Mouse (Mus musculus): ENCODE measurements at regions not wholly inside any gene's neighbourhood (a gene's known extent, or its start where the extent isn't known, plus 50 kb on each side); places are given as distances from the start of the nearest gene placed in this dataset.
A peak's percentile ranks its signal among the peaks of the same experiment; 100 is the strongest.

GRCm38 (mm10) chr12:47466740-47467139 is 648.0 kb upstream of the Nova1 start:
- DNase-seq, result no peak

- DNase-seq, result no peak
Observed at GRCm38 (mm10) chr12:47465924-47466323, 647.2 kb upstream of the Nova1 start.

DNA sequence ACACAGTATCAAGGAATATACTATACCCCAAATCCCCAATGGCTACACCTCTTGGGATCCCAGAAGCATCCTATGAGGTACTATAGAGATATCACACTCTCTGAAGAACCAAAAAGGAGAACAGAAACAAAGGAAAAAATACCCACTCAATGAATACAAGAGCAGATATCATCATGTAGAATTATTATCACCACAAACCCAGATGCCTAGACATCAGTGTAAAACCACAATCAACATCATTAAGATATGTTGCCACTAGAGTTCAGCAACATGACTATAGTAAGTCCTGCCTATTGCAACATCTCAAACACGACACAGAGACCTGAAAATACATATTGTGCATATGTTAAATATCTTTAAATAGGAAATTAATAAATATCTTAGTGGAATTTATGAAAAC is 612.9 kb upstream of the Nova1 start:
- DNase-seq, result no peak

DNA sequence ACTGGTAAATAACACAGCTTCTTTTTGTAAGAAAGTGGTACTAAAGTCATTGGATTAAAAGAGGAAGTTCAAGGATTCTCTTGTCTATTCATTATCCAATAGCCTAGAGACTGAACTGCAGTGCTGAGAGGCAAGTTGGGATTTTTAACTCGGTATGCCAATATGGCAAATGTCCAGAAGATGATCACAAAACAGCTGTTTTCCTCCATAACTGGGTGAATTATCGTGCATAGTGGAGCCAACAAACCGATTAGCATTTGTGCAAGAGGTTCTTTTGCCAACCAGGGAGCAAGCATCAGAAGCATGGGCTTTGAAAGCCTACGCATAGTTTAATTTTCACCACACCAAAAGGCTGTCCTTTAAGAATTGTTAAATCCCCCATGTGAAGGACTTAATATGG is 593.5 kb upstream of the Nova1 start:
- DNase-seq, result no peak

- DNase-seq, result no peak
Observed at GRCm38 (mm10) chr12:47406563-47406962, 587.8 kb upstream of the Nova1 start.

DNA sequence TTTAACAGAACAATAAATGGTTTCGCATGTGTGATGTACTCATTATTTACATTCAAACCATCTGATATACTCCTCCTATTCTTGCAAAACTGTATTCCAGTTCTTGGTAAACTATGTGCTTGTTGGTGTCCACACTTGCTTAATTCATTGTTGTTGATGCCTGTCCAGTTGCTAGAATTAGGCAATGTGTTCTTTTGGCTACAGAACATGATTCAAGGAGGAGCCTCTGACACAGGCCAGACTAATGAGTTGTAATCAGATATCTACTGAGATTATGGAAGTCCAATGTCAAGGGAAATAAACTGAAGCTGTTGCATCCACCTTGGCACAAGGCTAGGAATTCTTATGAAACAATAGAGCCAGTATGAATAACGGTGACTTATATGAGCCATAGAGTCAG is 587.4 kb upstream of the Nova1 start:
- no peak for DNase-seq

DNA sequence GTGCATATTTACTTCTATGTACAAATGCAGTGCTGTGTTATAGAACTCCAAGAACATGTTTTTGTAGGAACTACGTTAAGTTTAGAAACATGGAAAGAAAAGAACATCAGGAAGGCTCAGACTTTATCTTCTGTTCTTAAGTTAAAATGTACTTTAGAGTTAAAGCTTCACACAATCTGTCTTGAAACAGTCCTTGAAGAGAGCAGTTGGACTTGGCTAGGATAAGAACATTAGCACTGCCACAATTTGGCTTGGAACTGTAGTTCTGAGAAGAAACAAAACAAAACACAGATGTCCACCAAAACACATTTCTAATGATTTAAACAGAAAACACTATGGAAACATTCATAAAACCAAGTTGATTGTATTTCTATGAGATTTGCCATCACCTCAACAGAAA is 564.5 kb upstream of the Nova1 start:
- no peak for DNase-seq

GRCm38 (mm10) chr12:47353269-47353668 is 534.5 kb upstream of the Nova1 start:
- no peak for DNase-seq

GRCm38 (mm10) chr12:47351229-47351628 is 532.5 kb upstream of the Nova1 start:
- DNase-seq, result no peak

- DNase-seq, result peak; percentile 14
Observed at GRCm38 (mm10) chr12:47313413-47313812, 494.7 kb upstream of the Nova1 start.

DNA sequence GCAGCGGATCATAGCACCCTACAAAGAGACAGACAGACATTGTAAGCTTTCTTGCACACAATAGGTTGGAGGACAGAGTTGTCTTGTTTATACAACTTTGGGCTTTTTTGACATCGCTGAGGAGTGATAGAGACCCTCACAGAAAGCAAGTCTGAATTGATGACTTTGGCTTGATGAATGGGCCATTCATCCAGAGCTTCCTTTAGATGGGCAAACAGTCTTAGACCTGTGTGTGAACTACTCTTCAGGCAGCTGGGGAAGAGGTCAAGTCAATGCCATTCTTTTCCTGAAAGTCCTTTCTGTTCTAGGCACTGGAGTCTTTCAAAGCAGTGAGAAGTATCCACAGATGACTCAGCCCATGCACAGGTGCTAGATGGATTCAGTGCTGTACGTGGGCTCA is 457.2 kb upstream of the Nova1 start:
- DNase-seq, result no peak

GRCm38 (mm10) chr12:47272309-47272708 is 453.6 kb upstream of the Nova1 start:
- no peak for DNase-seq

DNA sequence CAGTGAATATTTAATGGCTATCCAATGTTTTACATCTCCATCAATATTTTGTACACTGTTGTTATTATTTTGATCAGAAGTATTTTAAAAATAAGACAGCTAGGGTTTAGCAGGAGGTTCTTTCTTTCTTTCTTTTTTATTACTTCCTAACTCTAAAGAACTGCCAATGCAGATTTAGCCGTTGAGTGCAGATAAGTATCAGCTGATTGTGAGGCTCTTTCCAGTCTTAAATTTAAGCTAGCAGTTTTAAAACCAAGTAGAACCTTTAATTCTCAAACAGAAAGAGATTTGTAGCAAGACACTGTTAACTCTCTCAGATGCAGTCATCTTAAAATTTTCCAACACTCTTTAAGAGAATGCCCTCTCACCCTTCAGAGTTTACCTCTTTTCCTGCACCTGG is 445.4 kb upstream of the Nova1 start:
- DNase-seq, result no peak

- no peak for DNase-seq
Observed at GRCm38 (mm10) chr12:47263408-47263807, 444.7 kb upstream of the Nova1 start.

- peak; percentile 4 for DNase-seq
Observed at GRCm38 (mm10) chr12:47252306-47252705, 433.6 kb upstream of the Nova1 start.

DNA sequence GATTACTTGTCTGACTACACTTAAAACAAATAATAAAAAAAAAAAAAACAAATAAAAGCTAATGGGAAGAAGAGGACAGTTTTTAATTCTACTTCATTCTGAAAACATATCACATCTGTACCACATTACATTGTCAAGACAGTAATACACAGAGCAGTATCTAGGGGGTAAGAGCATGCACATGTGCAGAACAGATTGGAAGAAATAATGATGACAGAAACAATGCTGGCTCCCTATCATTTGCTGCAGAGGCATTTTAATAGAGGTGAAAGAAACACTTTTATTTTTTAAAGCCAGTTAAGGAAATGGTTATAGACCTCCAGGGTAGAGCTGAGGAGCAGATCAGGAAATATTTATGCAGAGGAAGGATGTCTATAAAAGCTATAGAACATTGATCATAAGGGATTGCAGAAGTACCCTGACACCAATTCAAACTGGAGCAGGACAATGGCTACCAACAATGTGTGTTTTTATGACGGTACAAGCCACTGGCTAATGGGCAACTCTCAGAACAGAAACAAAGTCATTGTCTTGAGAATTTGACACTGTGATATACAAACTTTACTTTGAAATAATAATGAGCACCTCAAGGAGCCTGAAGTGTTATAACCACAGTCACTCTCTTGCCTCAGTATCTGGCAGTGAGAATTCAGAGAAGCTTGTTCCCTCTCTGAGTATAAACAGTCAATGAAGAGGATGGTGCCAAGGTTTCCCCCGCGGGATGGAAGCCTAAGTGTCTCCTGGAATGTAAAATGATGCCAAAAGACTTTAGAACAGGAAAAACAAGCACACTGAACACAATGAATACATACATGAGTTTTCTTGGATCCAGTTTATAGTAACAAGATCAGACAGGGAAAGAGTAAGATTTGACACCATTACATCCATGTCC is 425.1 kb upstream of the Nova1 start:
- no peak for DNase-seq

DNA sequence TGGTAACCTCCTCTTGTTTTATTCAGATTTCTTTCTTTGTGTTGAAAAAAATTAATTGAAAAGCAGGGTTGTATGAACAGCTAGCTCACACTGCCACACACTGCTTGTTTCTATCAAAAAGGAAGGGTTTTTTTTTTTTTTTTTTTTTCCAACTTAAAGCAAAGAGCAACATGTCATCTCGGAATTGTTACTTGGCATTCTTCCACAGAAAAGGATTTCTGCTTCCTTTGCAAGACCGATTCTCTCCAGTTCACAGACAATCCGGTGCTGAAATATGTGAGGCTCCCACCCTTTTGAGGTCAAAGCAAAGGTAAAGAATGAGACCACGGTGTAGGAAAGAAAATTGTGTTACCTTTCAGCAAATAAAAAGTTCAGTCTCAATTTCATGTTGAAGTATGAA is 401.3 kb upstream of the Nova1 start:
- no peak for DNase-seq

DNA sequence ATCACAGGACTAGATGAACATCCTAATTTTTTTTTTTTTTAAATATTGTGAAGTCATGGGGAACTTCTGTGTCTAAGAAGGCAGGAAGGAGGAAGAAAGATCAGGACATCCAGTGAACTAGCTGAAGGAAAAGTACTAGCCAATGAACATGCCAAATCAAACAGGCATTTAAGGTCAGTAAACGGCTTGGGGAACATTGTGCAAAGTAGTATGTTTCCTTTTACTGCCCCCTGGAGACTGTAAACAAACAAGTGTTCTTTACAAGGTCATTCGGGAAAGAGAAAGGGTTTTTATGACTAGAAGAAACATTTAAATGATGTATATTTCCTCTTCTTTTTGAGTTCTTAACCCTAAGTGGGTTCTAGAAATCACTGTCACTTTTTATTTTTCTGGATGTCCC is 400.6 kb upstream of the Nova1 start:
- peak; percentile 33 for DNase-seq

DNA sequence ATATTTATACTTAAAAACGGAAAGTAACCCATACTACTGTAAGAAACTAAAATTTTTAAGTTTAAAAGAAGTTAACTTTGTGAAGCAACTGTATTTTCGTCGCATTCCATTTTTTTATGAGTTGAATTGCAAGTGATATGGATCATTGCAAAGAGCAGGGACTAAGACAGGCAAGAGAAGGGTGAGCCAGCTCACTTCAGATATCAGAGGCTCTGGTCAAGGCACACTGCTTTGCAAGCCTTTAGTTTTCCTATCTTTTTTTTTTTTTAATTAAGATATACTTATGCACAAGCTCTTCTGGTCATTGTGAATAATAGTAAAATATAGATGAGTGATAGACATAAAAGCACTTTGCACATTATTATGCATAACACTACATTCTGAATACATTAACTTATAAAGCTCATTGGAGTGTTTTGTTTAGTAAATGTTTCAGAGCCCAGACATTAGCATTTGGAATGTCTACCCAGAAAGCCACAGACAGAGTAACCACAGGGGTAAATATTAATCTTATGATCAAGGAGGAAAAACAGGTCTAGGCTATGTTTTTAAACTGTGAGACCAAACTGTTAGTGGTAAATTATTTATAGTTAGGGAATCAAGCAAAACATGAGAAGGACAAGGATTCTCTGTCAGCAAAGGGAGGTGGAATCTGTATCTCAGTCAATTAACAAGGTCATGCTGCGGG is 392.8 kb upstream of the Nova1 start:
- no peak for DNase-seq

- DNase-seq, result no peak
Observed at GRCm38 (mm10) chr12:47202936-47203335, 384.2 kb upstream of the Nova1 start.

DNA sequence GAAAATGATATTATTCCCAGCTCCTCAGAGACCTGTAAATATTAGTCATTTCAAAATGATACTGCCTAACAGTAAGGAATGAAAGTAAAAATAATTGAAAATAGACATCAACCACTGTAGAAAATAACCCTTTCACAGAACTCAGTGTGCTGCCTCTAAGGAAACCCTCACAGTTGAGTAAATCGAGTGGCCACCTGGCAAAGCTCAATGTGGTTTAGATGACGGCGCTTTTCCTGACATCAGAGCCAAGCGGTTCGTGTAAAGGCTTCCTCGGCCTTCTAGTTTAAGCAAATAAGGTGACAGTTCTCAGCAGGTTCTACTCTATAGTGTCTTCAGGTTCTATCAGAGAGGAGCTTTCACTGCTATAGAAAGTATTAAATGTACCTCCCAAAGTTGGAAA is 379.9 kb upstream of the Nova1 start:
- no peak for DNase-seq

DNA sequence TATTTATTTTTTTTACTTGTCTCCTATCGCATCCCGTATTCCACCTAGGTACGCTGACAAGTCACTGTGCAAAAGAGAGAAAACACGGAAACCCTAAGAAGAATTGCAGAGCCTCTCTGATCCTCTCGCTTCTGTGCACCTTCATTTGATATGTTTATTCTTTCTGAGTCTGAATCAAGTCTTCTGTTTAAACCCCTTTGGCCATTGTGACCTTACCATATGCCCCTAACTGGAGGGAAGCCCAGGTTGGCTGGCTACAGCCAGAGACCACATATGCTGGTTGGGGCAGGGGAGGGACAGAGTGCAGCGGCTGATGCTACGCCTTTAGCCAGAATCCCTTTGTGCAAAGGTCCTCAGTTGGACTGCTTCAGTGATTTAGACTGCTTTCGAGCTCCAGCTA is 346.0 kb upstream of the Nova1 start:
- DNase-seq, result no peak

DNA sequence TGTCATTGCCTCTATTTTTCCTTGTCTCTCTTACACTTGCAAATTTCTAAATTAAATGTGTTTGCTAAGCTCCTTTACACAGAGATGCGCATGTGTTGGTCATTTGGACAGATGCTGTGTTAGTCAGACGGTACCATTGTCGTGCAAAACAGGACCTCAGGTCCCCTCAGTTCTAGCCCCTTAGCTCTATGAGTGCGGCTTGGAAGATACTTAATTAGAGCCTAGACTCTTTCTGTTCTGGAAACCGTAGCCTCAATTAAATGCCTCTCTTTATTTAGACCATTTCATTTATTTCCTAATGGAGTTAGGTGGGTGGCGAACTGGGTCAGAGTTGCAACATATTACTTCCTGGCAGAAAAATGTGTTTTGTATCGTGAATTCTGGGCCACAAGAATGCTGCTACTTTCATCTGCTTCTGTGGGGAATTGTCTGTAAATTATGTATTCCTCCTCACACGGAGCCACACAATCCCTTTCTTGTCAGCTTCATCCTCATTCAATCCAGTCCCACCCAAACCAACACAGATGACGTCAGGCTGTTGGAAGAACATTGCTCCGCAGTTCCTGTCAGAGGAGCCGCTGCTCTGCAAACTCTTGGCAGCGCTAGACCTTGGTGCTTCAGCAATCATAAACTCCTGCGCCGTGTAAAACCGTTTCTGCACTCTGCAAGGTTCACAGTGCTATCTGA is 345.4 kb upstream of the Nova1 start:
- peak; percentile 6 for DNase-seq

DNA sequence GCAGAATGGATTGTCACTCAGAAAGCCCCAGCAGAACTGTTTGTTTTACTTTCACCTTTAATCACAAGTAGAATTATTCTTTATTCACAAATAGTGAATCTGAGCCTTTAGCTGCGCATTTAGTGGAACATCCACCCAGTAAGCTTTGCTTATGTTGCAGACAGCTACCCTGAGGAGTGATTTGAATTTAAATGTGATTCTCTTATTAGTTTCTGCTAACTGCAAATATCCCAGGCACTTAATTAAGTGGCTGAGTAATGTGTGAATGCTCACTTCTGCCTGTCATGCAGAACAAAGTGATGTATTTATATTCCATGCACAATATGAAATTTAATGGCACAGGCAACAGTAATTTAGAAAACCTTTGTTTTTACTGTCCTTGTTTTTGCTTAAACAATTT is 344.4 kb upstream of the Nova1 start:
- no peak for DNase-seq
